ENCODE assay signal across 10 mouse cellular contexts in genomic region chr14:56368834-56369233, GRCm38 (mm10). TPM values are rescaled to one million over a fixed set of nuclear protein-coding genes. Genes with fewer than 3 reads are reported as not detected.
DNase-seq lines count a peak whose midpoint lies in the region; ATAC-seq and TF ChIP-seq lines count a peak whose summit lies in the region.
"Had no signal": no experiment of that assay in that cellular context is flagged by ENCODE, and none has a peak within 500 bp of the region (broad histone marks: within the 10 kb centered on the region; RNA-seq: fewer than 3 reads in every experiment).

No protein-coding gene starts in this region.

- TF ChIP-seq EP300 in stomach, postnatal 0 days (optimal IDR thresholded peaks at IDR 0.05): no peak

- peak; percentile 12 for DNase-seq in gastrocnemius, postnatal 10 days
- DNase-seq in gastrocnemius, adult 18-20 months (ENCODE audit: low spot score): no peak
- DNase-seq in midbrain, embryonic 14.5 days: peak; percentile 39
- DNase-seq in embryo, embryonic 10.5 days (ENCODE audit: low spot score): peak; percentile 58
- DNase-seq in stomach, postnatal 0 days (ENCODE audit: low spot score): peak; percentile 28
- no peak for DNase-seq in right cerebral cortex, postnatal 25 days
- DNase-seq in ovary, postnatal 14 days (ENCODE audit: low spot score): no peak

- no peaks in the 10 kb centered on the region for H3K4me1 ChIP-seq in midbrain, embryonic 14.5 days (ENCODE audit: control insufficient read depth, insufficient read depth, low read length)
- H3K4me1 ChIP-seq in midbrain, embryonic 15.5 days: peaks cover 9% of the 10 kb centered on the region; the same call in 1 of the 2 replicates
- H3K4me1 ChIP-seq in stomach, postnatal 0 days (replicated peaks; ENCODE audit: control insufficient read depth, insufficient read depth): no peaks in the 10 kb centered on the region

- H3K4me3 ChIP-seq in midbrain, embryonic 14.5 days (replicated peaks; ENCODE audit: low read depth, low read length): no peak overlapping the region
- no peak overlapping the region for H3K4me3 ChIP-seq in midbrain, embryonic 15.5 days
- no peak overlapping the region for H3K4me3 ChIP-seq in stomach, postnatal 0 days (ENCODE audit: low read depth, low read length)
- H3K4me3 ChIP-seq: erythroblast, embryonic 14.5 days had no signal

- TF ChIP-seq CTCF in stomach, postnatal 0 days (IDR thresholded peaks at IDR 0.05; ENCODE audit: low read depth): peak; percentile 68

- no peak overlapping the region for H3K27ac ChIP-seq in midbrain, embryonic 14.5 days (replicated peaks; ENCODE audit: low read depth, low read length)
- H3K27ac ChIP-seq in midbrain, embryonic 15.5 days: no peak overlapping the region
- no peak overlapping the region for H3K27ac ChIP-seq in stomach, postnatal 0 days (replicated peaks)

- H3K27me3 ChIP-seq in midbrain, embryonic 14.5 days (ENCODE audit: control insufficient read depth, insufficient read depth, low read length): peaks cover 34% of the 10 kb centered on the region
- H3K27me3 ChIP-seq in midbrain, embryonic 15.5 days (replicated peaks): peaks cover 43% of the 10 kb centered on the region
- 0 out of 2 replicates have a peak, but pooled peaks cover 3% of the 10 kb centered on the region for H3K27me3 ChIP-seq in stomach, postnatal 0 days (ENCODE audit: control insufficient read depth, insufficient read depth, low read length)

- no peak overlapping the region for H3K9ac ChIP-seq in midbrain, embryonic 14.5 days (replicated peaks; ENCODE audit: low read length)
- no peak overlapping the region for H3K9ac ChIP-seq in midbrain, embryonic 15.5 days
- H3K9ac ChIP-seq in stomach, postnatal 0 days (ENCODE audit: low read length): no peak overlapping the region

- no peaks in the 10 kb centered on the region for H3K9me3 ChIP-seq in midbrain, embryonic 14.5 days (ENCODE audit: control insufficient read depth, low read length)
- no peaks in the 10 kb centered on the region for H3K9me3 ChIP-seq in midbrain, embryonic 15.5 days
- H3K9me3 ChIP-seq in stomach, postnatal 0 days (ENCODE audit: control insufficient read depth, low read length): no peaks in the 10 kb centered on the region

- no peak for ATAC-seq in midbrain, embryonic 14.5 days (ENCODE audit: low FRiP score, low TSS enrichment)
- ATAC-seq in midbrain, embryonic 15.5 days (replicated peaks): no peak
- ATAC-seq in stomach, postnatal 0 days (ENCODE audit: low FRiP score, low TSS enrichment): no peak

- H3K36me3 ChIP-seq in midbrain, embryonic 14.5 days (ENCODE audit: control insufficient read depth, insufficient read depth, low read length): no peaks in the 10 kb centered on the region
- H3K36me3 ChIP-seq in midbrain, embryonic 15.5 days (replicated peaks): no peaks in the 10 kb centered on the region
- H3K36me3 ChIP-seq in stomach, postnatal 0 days (ENCODE audit: control insufficient read depth, insufficient read depth, low read length): no peaks in the 10 kb centered on the region

- no peak overlapping the region for H3K4me2 ChIP-seq in midbrain, embryonic 14.5 days (ENCODE audit: low read length)
- no peak overlapping the region for H3K4me2 ChIP-seq in midbrain, embryonic 15.5 days
- H3K4me2 ChIP-seq in stomach, postnatal 0 days (replicated peaks; ENCODE audit: low read depth): no peak overlapping the region

- WGBS in midbrain, embryonic 14.5 days: 54% methylated on average over 3 of the region's 3 CpGs
- whole genome bisulfite sequencing in midbrain, embryonic 15.5 days: 56% methylated on average over 3 of the region's 3 CpGs
- WGBS in stomach, postnatal 0 days: 43% methylated on average over 3 of the region's 3 CpGs

RNA-seq across cellular contexts. Expression of gene Atp12a, which starts 4.0 kb away (rescaled TPM):
- total RNA-seq in gastrocnemius, postnatal 10 days (2021): not detected
- not detected for total RNA-seq in gastrocnemius, adult 18-20 months (2021)
- polyA plus RNA-seq in midbrain, embryonic 14.5 days (2014; fragmentation: Nextera tagmentation; extraction: Ambion mirVana): 0.37 TPM in 1 of 2 replicates, not detected in the other
- polyA plus RNA-seq in midbrain, embryonic 15.5 days (2015; fragmentation: Nextera tagmentation; extraction: Ambion mirVana): 0.10 and 0.28 TPM in 2 replicates
- polyA plus RNA-seq in stomach, postnatal 0 days (2015; fragmentation: Nextera tagmentation; extraction: Ambion mirVana): 0.05 and 0.28 TPM in 2 replicates
- total RNA-seq: layer of hippocampus, adult 8-10 months had no signal
- polyA plus RNA-seq: erythroblast, embryonic 14.5 days had no signal

RNA-seq across cellular contexts. Expression of gene Rnf17, which starts 33.5 kb away (rescaled TPM):
- not detected for total RNA-seq in gastrocnemius, postnatal 10 days (2021)
- total RNA-seq in gastrocnemius, adult 18-20 months (2021): under 1 TPM; 0.11 to 0.36 TPM
- polyA plus RNA-seq in midbrain, embryonic 14.5 days (2014; fragmentation: Nextera tagmentation; extraction: Ambion mirVana): 1.2 and 2.4 TPM in 2 replicates
- 1.0 and 1.3 TPM in 2 replicates for polyA plus RNA-seq in midbrain, embryonic 15.5 days (2015; fragmentation: Nextera tagmentation; extraction: Ambion mirVana)
- 0.40 and 0.67 TPM in 2 replicates for polyA plus RNA-seq in stomach, postnatal 0 days (2015; fragmentation: Nextera tagmentation; extraction: Ambion mirVana)
- polyA plus RNA-seq: erythroblast, embryonic 14.5 days had no signal

Comparison
In these comparisons a context has a peak if more than half of its experiments do, and no peak if none do; other contexts are left out.
1. DNase-seq: peak in gastrocnemius, postnatal 10 days (single experiment), midbrain, embryonic 14.5 days (single experiment), embryo, embryonic 10.5 days (single experiment) and stomach, postnatal 0 days (single experiment); none in gastrocnemius, adult 18-20 months (single experiment), right cerebral cortex, postnatal 25 days (single experiment) and ovary, postnatal 14 days (single experiment).